8 mouse cellular contexts compared by ENCODE assay signal in the genomic region with DNA sequence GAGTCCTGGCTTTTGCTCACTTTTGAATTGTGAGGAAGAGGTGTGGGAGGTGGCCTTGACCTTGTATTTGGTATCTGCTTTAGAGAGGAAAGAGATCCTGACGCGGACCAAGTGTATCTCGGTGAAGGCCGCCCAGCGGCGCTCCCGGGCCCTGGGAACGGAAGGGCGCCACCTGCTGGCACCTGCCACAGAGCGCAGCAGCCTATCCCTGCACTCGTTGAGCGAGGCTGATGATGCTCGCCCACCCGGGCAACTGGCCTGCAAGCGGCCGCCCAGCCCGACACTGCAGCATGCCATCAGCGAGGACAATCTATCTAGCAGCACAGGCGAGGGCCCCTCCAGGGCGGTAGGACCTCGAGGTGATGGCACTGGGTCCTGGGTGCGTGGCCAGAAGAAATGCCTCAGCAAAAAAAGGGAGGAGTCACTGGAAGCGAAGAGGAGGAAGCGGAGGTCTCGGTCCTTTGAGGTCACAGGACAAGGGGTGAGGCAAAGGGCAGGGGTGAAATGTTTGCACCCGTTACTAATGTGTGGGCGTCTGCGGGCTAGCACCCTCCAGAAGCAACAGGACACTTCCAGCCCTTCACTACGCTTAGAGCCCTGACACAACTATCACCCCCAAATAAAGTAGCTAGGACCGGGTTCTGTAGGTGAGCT. TPM values are rescaled to one million over a fixed set of nuclear protein-coding genes. Genes with fewer than 3 reads are reported as not detected.
A peak's percentile ranks its signal among the peaks of the same experiment; 100 is the strongest.
DNase-seq lines count a peak whose midpoint lies in the region; ATAC-seq and TF ChIP-seq lines count a peak whose summit lies in the region.

No protein-coding gene starts in this region.

- H3K4me1 ChIP-seq in bone marrow macrophage, adult 2 months (ENCODE audit: control insufficient read depth, insufficient read depth, low read length): peaks cover 16% of the 10 kb centered on the region
- H3K4me1 ChIP-seq in embryonic fibroblast, embryonic 13.5 days (ENCODE audit: control insufficient read depth, insufficient read depth, low read length): no peaks in the 10 kb centered on the region
- peaks cover 19% of the 10 kb centered on the region for H3K4me1 ChIP-seq in heart, embryonic 12.5 days (replicated peaks)
- H3K4me1 ChIP-seq in kidney, embryonic 16.5 days (ENCODE audit: insufficient read depth, low read length): peaks cover 33% of the 10 kb centered on the region
- peaks cover 19% of the 10 kb centered on the region for H3K4me1 ChIP-seq in liver, embryonic 15.5 days (replicated peaks)
- peaks cover 36% of the 10 kb centered on the region for H3K4me1 ChIP-seq in neural tube, embryonic 11.5 days (ENCODE audit: control insufficient read depth, insufficient read depth, low read length)
- no peaks in the 10 kb centered on the region; the same call in 1 of the 2 replicates for H3K4me1 ChIP-seq in stomach, postnatal 0 days (replicated peaks; ENCODE audit: control insufficient read depth, insufficient read depth)

- H3K4me2 ChIP-seq in heart, embryonic 12.5 days: peak overlapping the region; percentile 47
- H3K4me2 ChIP-seq in kidney, embryonic 16.5 days (replicated peaks; ENCODE audit: low read depth, low read length): peak overlapping the region; percentile 44
- peak overlapping the region; percentile 18 for H3K4me2 ChIP-seq in liver, embryonic 15.5 days
- peak overlapping the region; percentile 22 for H3K4me2 ChIP-seq in neural tube, embryonic 11.5 days (ENCODE audit: low read depth)
- 0 out of 2 replicates have a peak overlapping the region, but pooled peaks have one; percentile 12 for H3K4me2 ChIP-seq in stomach, postnatal 0 days (replicated peaks; ENCODE audit: low read depth)

- no peak for TF ChIP-seq POLR2A in bone marrow macrophage, adult 2 months (IDR thresholded peaks at IDR 0.05; ENCODE audit: borderline replicate concordance, low read depth, low read length)
- no peak for TF ChIP-seq POLR2A in embryonic fibroblast, embryonic 13.5 days (IDR thresholded peaks at IDR 0.05; ENCODE audit: low read depth, low read length)

- no peaks in the 10 kb centered on the region for H3K9me3 ChIP-seq in heart, embryonic 12.5 days (replicated peaks)
- H3K9me3 ChIP-seq in kidney, embryonic 16.5 days (ENCODE audit: low read length): no peaks in the 10 kb centered on the region
- H3K9me3 ChIP-seq in liver, embryonic 15.5 days (replicated peaks): no peaks in the 10 kb centered on the region
- H3K9me3 ChIP-seq in neural tube, embryonic 11.5 days (ENCODE audit: control insufficient read depth, low read length): no peaks in the 10 kb centered on the region
- H3K9me3 ChIP-seq in stomach, postnatal 0 days (ENCODE audit: control insufficient read depth, low read length): no peaks in the 10 kb centered on the region

- TF ChIP-seq CTCF in bone marrow macrophage, adult 2 months (IDR thresholded peaks at IDR 0.05; ENCODE audit: low read depth, low read length): peak; percentile 80
- TF ChIP-seq CTCF in embryonic fibroblast, embryonic 13.5 days (IDR thresholded peaks at IDR 0.05; ENCODE audit: borderline replicate concordance, insufficient read depth, low read length): peak; percentile 95
- TF ChIP-seq CTCF in stomach, postnatal 0 days (IDR thresholded peaks at IDR 0.05; ENCODE audit: low read depth): peak; percentile 96

- no peak overlapping the region for H3K9ac ChIP-seq in heart, embryonic 12.5 days
- no peak overlapping the region for H3K9ac ChIP-seq in kidney, embryonic 16.5 days (replicated peaks; ENCODE audit: low read length)
- H3K9ac ChIP-seq in liver, embryonic 15.5 days: no peak overlapping the region
- no peak overlapping the region for H3K9ac ChIP-seq in neural tube, embryonic 11.5 days (ENCODE audit: low read length)
- no peak overlapping the region for H3K9ac ChIP-seq in stomach, postnatal 0 days (ENCODE audit: low read length)

- no peak overlapping the region for H3K27ac ChIP-seq in bone marrow macrophage, adult 2 months (ENCODE audit: insufficient read depth, low read depth, low read length)
- H3K27ac ChIP-seq in embryonic fibroblast, embryonic 13.5 days (ENCODE audit: insufficient read depth, low read length): no peak overlapping the region
- no peak overlapping the region for H3K27ac ChIP-seq in heart, embryonic 12.5 days (ENCODE audit: poor library complexity, severe bottlenecking)
- H3K27ac ChIP-seq in kidney, embryonic 16.5 days (ENCODE audit: low read length): no peak overlapping the region
- no peak overlapping the region for H3K27ac ChIP-seq in liver, embryonic 15.5 days (replicated peaks)
- no peak overlapping the region for H3K27ac ChIP-seq in neural tube, embryonic 11.5 days (ENCODE audit: low read depth, low read length)
- no peak overlapping the region for H3K27ac ChIP-seq in stomach, postnatal 0 days (replicated peaks)

- ATAC-seq in heart, embryonic 12.5 days (ENCODE audit: insufficient number of reproducible peaks, low FRiP score): peak; percentile 41; the same call in 1 of the 2 replicates
- ATAC-seq in kidney, embryonic 16.5 days (ENCODE audit: low FRiP score, low TSS enrichment): peak; percentile 40; the same call in 1 of the 2 replicates
- ATAC-seq in liver, embryonic 15.5 days (ENCODE audit: insufficient read depth): no peak
- peak; percentile 62 for ATAC-seq in neural tube, embryonic 11.5 days (ENCODE audit: insufficient read depth, low FRiP score, low TSS enrichment)
- ATAC-seq in stomach, postnatal 0 days (ENCODE audit: low FRiP score, low TSS enrichment): peak; percentile 70

- TF ChIP-seq EP300 in stomach, postnatal 0 days (optimal IDR thresholded peaks at IDR 0.05): no peak

- 13% methylated on average over 30 of the region's 30 CpGs for WGBS in heart, embryonic 12.5 days
- WGBS in kidney, embryonic 16.5 days: 6% methylated on average over 30 of the region's 30 CpGs
- WGBS in liver, embryonic 15.5 days (ENCODE audit: insufficient replicate concordance): 9% methylated on average over 30 of the region's 30 CpGs
- WGBS in neural tube, embryonic 11.5 days: 9% methylated on average over 30 of the region's 30 CpGs
- 12% methylated on average over 30 of the region's 30 CpGs for whole genome bisulfite sequencing in stomach, postnatal 0 days

- no peaks in the 10 kb centered on the region for H3K36me3 ChIP-seq in heart, embryonic 12.5 days
- H3K36me3 ChIP-seq in kidney, embryonic 16.5 days (ENCODE audit: insufficient read depth, low read length): no peaks in the 10 kb centered on the region
- no peaks in the 10 kb centered on the region for H3K36me3 ChIP-seq in liver, embryonic 15.5 days (replicated peaks)
- H3K36me3 ChIP-seq in neural tube, embryonic 11.5 days (ENCODE audit: control insufficient read depth, insufficient read depth, low read length): no peaks in the 10 kb centered on the region
- no peaks in the 10 kb centered on the region for H3K36me3 ChIP-seq in stomach, postnatal 0 days (ENCODE audit: control insufficient read depth, insufficient read depth, low read length)

- peak overlapping the region; percentile 28; the same call in 1 of the 2 replicates for H3K4me3 ChIP-seq in bone marrow macrophage, adult 2 months (ENCODE audit: insufficient read depth, low read length)
- H3K4me3 ChIP-seq in embryonic fibroblast, embryonic 13.5 days (ENCODE audit: insufficient read depth, low read length): no peak overlapping the region
- 0 out of 2 replicates have a peak overlapping the region, but pooled peaks have one; percentile 15 for H3K4me3 ChIP-seq in heart, embryonic 12.5 days
- peak overlapping the region; percentile 18; the same call in 1 of the 2 replicates for H3K4me3 ChIP-seq in kidney, embryonic 16.5 days (ENCODE audit: low read length)
- H3K4me3 ChIP-seq in liver, embryonic 15.5 days (replicated peaks): no peak overlapping the region
- H3K4me3 ChIP-seq in neural tube, embryonic 11.5 days (ENCODE audit: low read depth, low read length): no peak overlapping the region
- no peak overlapping the region for H3K4me3 ChIP-seq in stomach, postnatal 0 days (ENCODE audit: low read depth, low read length)

- DNase-seq in A20 (ENCODE audit: low read depth, low spot score): peak; percentile 87
- peak; percentile 90 for DNase-seq in neural tube, embryonic 11.5 days (ENCODE audit: low spot score)
- peak; percentile 85 for DNase-seq in stomach, postnatal 0 days (ENCODE audit: low spot score)

- H3K27me3 ChIP-seq in heart, embryonic 12.5 days (replicated peaks): peaks cover 98% of the 10 kb centered on the region
- peaks cover 95% of the 10 kb centered on the region for H3K27me3 ChIP-seq in kidney, embryonic 16.5 days (ENCODE audit: insufficient read depth, low read length)
- peaks cover 98% of the 10 kb centered on the region for H3K27me3 ChIP-seq in liver, embryonic 15.5 days
- H3K27me3 ChIP-seq in neural tube, embryonic 11.5 days (ENCODE audit: control insufficient read depth, insufficient read depth, low read length): peaks cover 63% of the 10 kb centered on the region
- peaks cover 11% of the 10 kb centered on the region for H3K27me3 ChIP-seq in stomach, postnatal 0 days (ENCODE audit: control insufficient read depth, insufficient read depth, low read length)

RNA-seq across cellular contexts. Expression of a gene that starts 6.6 kb away (rescaled TPM):
- polyA plus RNA-seq in bone marrow macrophage, adult 2 months (2012; ENCODE audit: insufficient read depth, insufficient read length, missing spikeins): not detected in 2 replicates
- polyA plus RNA-seq in embryonic fibroblast, embryonic 13.5 days (2011; ENCODE audit: insufficient read length, low read depth, missing spikeins): not detected in 2 replicates
- polyA plus RNA-seq in heart, embryonic 12.5 days (2016; fragmentation: Nextera tagmentation; extraction: Ambion mirVana): 0.18 TPM in 1 of 2 replicates, not detected in the other
- polyA plus RNA-seq in kidney, embryonic 16.5 days (2015; fragmentation: Nextera tagmentation; extraction: Ambion mirVana): 0.47 and 0.54 TPM in 2 replicates
- polyA plus RNA-seq in liver, embryonic 15.5 days (2015; fragmentation: Nextera tagmentation; extraction: Ambion mirVana): 0.25 TPM in 1 of 2 replicates, not detected in the other
- 43.1 and 51.5 TPM in 2 replicates for polyA plus RNA-seq in neural tube, embryonic 11.5 days (2014; fragmentation: Nextera tagmentation; extraction: Ambion mirVana)
- polyA plus RNA-seq in stomach, postnatal 0 days (2015; fragmentation: Nextera tagmentation; extraction: Ambion mirVana): 0.44 and 0.74 TPM in 2 replicates

RNA-seq across cellular contexts. Expression of a gene that starts 9.5 kb away (rescaled TPM):
- polyA plus RNA-seq in bone marrow macrophage, adult 2 months (2012; ENCODE audit: insufficient read depth, insufficient read length, missing spikeins): not detected in 2 replicates
- not detected in 2 replicates for polyA plus RNA-seq in embryonic fibroblast, embryonic 13.5 days (2011; ENCODE audit: insufficient read length, low read depth, missing spikeins)
- polyA plus RNA-seq in heart, embryonic 12.5 days (2016; fragmentation: Nextera tagmentation; extraction: Ambion mirVana): not detected in 2 replicates
- polyA plus RNA-seq in kidney, embryonic 16.5 days (2015; fragmentation: Nextera tagmentation; extraction: Ambion mirVana): not detected in 2 replicates
- polyA plus RNA-seq in liver, embryonic 15.5 days (2015; fragmentation: Nextera tagmentation; extraction: Ambion mirVana): not detected in 2 replicates
- not detected in 2 replicates for polyA plus RNA-seq in neural tube, embryonic 11.5 days (2014; fragmentation: Nextera tagmentation; extraction: Ambion mirVana)
- 0.08 TPM in 1 of 2 replicates, not detected in the other for polyA plus RNA-seq in stomach, postnatal 0 days (2015; fragmentation: Nextera tagmentation; extraction: Ambion mirVana)

RNA-seq across cellular contexts. Expression of a gene that starts 24.0 kb away (rescaled TPM):
- polyA plus RNA-seq in bone marrow macrophage, adult 2 months (2012; ENCODE audit: insufficient read depth, insufficient read length, missing spikeins): 2.5 and 3.0 TPM in 2 replicates
- polyA plus RNA-seq in embryonic fibroblast, embryonic 13.5 days (2011; ENCODE audit: insufficient read length, low read depth, missing spikeins): not detected in 2 replicates
- polyA plus RNA-seq in heart, embryonic 12.5 days (2016; fragmentation: Nextera tagmentation; extraction: Ambion mirVana): 0.32 TPM in 1 of 2 replicates, not detected in the other
- 0.22 and 0.46 TPM in 2 replicates for polyA plus RNA-seq in kidney, embryonic 16.5 days (2015; fragmentation: Nextera tagmentation; extraction: Ambion mirVana)
- 0.07 TPM in 2 replicates for polyA plus RNA-seq in liver, embryonic 15.5 days (2015; fragmentation: Nextera tagmentation; extraction: Ambion mirVana)
- polyA plus RNA-seq in neural tube, embryonic 11.5 days (2014; fragmentation: Nextera tagmentation; extraction: Ambion mirVana): 0.65 and 1.3 TPM in 2 replicates
- 0.35 and 0.58 TPM in 2 replicates for polyA plus RNA-seq in stomach, postnatal 0 days (2015; fragmentation: Nextera tagmentation; extraction: Ambion mirVana)

Comparison
In these comparisons a context has a peak if more than half of its experiments do, and no peak if none do; other contexts are left out.
1. H3K4me3 ChIP-seq: peak in bone marrow macrophage, adult 2 months (single experiment), heart, embryonic 12.5 days (single experiment) and kidney, embryonic 16.5 days (single experiment); none in embryonic fibroblast, embryonic 13.5 days (single experiment), liver, embryonic 15.5 days (single experiment), neural tube, embryonic 11.5 days (single experiment) and stomach, postnatal 0 days (single experiment).
2. RNA of a gene that starts 6.6 kb away (polyA plus RNA-seq): 43.1 to 51.5 TPM in neural tube, embryonic 11.5 days; 0.44 to 0.74 TPM in stomach, postnatal 0 days, 0.47 to 0.54 TPM in kidney, embryonic 16.5 days, 0.18 TPM in heart, embryonic 12.5 days, 0.25 TPM in liver, embryonic 15.5 days, not detected in bone marrow macrophage, adult 2 months and not detected in embryonic fibroblast, embryonic 13.5 days; every median in the first group is over 10 times any median in the second.
3. Peak in every context shown above with its lines, with median percentiles within 50 percentile points of each other: DNase-seq, CTCF ChIP-seq and H3K4me2 ChIP-seq.